Mouse (Mus musculus) liver, embryonic 13.5 days (tissue): Measurements from ENCODE around the gene Slc22a12. TPM values are rescaled to one million over a fixed set of nuclear protein-coding genes. Genes with fewer than 3 reads are reported as not detected.

Experiments
- ATAC-seq: fragments of 200-750 bp; cut with Nextera tagmentation; 2 replicates; pipeline ENCODE4 v1.8.0; 2017; ENCODE audit warnings: low read depth, mild to moderate bottlenecking, moderate number of reproducible peaks, moderate library complexity
- DNase-seq: peaks from one replicate; pipeline ENCODE4 v3.0.0; 2022
- H3K27ac ChIP-seq: fragments of 300-500 bp; sonication (generic); 2 replicates; pipeline ENCODE4 v1.5.1; 2015; ENCODE audit warnings: moderate library complexity, mild to moderate bottlenecking, inconsistent platforms
- H3K27me3 ChIP-seq: fragments of 300-500 bp; sonication (generic); 2 replicates; pipeline ENCODE4 v1.6.1; 2015; ENCODE audit warnings: mild to moderate bottlenecking, inconsistent platforms
- H3K36me3 ChIP-seq: fragments of 300-500 bp; sonication (generic); 2 replicates; pipeline ENCODE4 v1.6.1; 2015; ENCODE audit warnings: mild to moderate bottlenecking, inconsistent platforms
- H3K4me1 ChIP-seq: fragments of 300-500 bp; sonication (generic); replicated peaks from 2 replicates; pipeline ENCODE4 v1.6.1; 2015; ENCODE audit warnings: inconsistent platforms
- H3K4me2 ChIP-seq: fragments of 300-500 bp; sonication (generic); 2 replicates; pipeline ENCODE4 v1.6.1; 2015; ENCODE audit warnings: inconsistent platforms, mild to moderate bottlenecking, moderate library complexity
- H3K4me3 ChIP-seq: fragments of 300-500 bp; sonication (generic); replicated peaks from 2 replicates; pipeline ENCODE4 v1.5.1; 2015; ENCODE audit warnings: mild to moderate bottlenecking, inconsistent platforms
- H3K9ac ChIP-seq: fragments of 300-500 bp; sonication (generic); 2 replicates; pipeline ENCODE4 v1.6.1; 2015; ENCODE audit warnings: mild to moderate bottlenecking, inconsistent platforms
- H3K9me3 ChIP-seq: fragments of 300-500 bp; sonication (generic); replicated peaks from 2 replicates; pipeline ENCODE4 v1.6.1; 2016; ENCODE audit warnings: inconsistent platforms
- WGBS: fragments of 180-500 bp; shearing (Covaris S2); methylation state at CpG from one replicate; pipeline ENCODE4 v1.1.7; 2015; ENCODE audit not compliant: insufficient replicate concordance; 5-methylcytosine and 5-hydroxymethylcytosine counted together
- polyA plus RNA-seq: library from polyadenylated mRNA; unstranded; fragments of >200 nt; fragmentation: Nextera tagmentation; extraction: Ambion mirVana; gene quantifications from 2 replicates; pipeline ENCODE4 v1.2.1, GENCODE M21; 2015

Gene Slc22a12
- polyA plus RNA-seq, 1 experiment from 2014 or later: not detected

- H3K27ac ChIP-seq: no peak overlapping the region
- no peaks in the 10 kb centered on the region for H3K36me3 ChIP-seq
- no peak for ATAC-seq
- WGBS: 32% methylated on average over 13 of the region's 13 CpGs
- DNase-seq: no peak
- H3K27me3 ChIP-seq: peaks cover 76% of the 10 kb centered on the region
- no peaks in the 10 kb centered on the region for H3K9me3 ChIP-seq
- no peak overlapping the region for H3K9ac ChIP-seq
- no peak overlapping the region for H3K4me2 ChIP-seq
- no peak overlapping the region for H3K4me3 ChIP-seq
- H3K4me1 ChIP-seq: peaks cover 11% of the 10 kb centered on the region; the same call in 1 of the 2 replicates
Observed at GRCm38 (mm10) chr19:6530359-6530758, 12.5 kb downstream of the Slc22a12 start.

- H3K9ac ChIP-seq: no peak overlapping the region
- H3K36me3 ChIP-seq: no peaks in the 10 kb centered on the region
- H3K27ac ChIP-seq: no peak overlapping the region
- ATAC-seq: no peak
- peaks cover 67% of the 10 kb centered on the region for H3K27me3 ChIP-seq
- no peak overlapping the region for H3K4me2 ChIP-seq
- peaks cover 11% of the 10 kb centered on the region; the same call in 1 of the 2 replicates for H3K4me1 ChIP-seq
- H3K4me3 ChIP-seq: no peak overlapping the region
- WGBS: 50% methylated on average over 14 of the region's 14 CpGs
- DNase-seq: no peak
- H3K9me3 ChIP-seq: no peaks in the 10 kb centered on the region
Observed at GRCm38 (mm10) chr19:6529265-6529985, 13.4 kb downstream of the Slc22a12 start.

- Histone ChIP-seq H3K4me2 (no peak overlapping the region), H3K9ac (no peak overlapping the region), H3K27me3 (peaks cover 53% of the 10 kb centered on the region), H3K9me3 (no peaks in the 10 kb centered on the region), H3K4me1 (peaks cover 11% of the 10 kb centered on the region; the same call in 1 of the 2 replicates), H3K27ac (no peak overlapping the region), H3K4me3 (no peak overlapping the region), H3K36me3 (no peaks in the 10 kb centered on the region)
- ATAC-seq (no peak), DNase-seq (no peak)
- WGBS: 69% methylated on average over 17 of the region's 17 CpGs
Observed at GRCm38 (mm10) chr19:6527839-6528531, 14.8 kb downstream of the Slc22a12 start.

- 77% methylated on average over 3 of the region's 3 CpGs for WGBS
- Histone ChIP-seq H3K4me2 (no peak overlapping the region), H3K36me3 (no peaks in the 10 kb centered on the region), H3K27ac (no peak overlapping the region), H3K9ac (no peak overlapping the region), H3K9me3 (no peaks in the 10 kb centered on the region), H3K4me1 (peaks cover 11% of the 10 kb centered on the region; the same call in 1 of the 2 replicates), H3K27me3 (peaks cover 47% of the 10 kb centered on the region), H3K4me3 (no peak overlapping the region)
- DNase-seq: no peak
- ATAC-seq: no peak
Observed at GRCm38 (mm10) chr19:6527439-6527838, 15.4 kb downstream of the Slc22a12 start.

GRCm38 (mm10) chr19:6526010-6526409, 16.8 kb downstream of the Slc22a12 start:
- H3K27ac ChIP-seq: no peak overlapping the region
- DNase-seq: no peak
- no peak for ATAC-seq
- 67% methylated on average over 9 of the region's 9 CpGs for WGBS
- no peak overlapping the region for H3K4me3 ChIP-seq
- H3K27me3 ChIP-seq: peaks cover 36% of the 10 kb centered on the region
- H3K36me3 ChIP-seq: no peaks in the 10 kb centered on the region
- no peak overlapping the region for H3K9ac ChIP-seq
- no peak overlapping the region for H3K4me2 ChIP-seq
- H3K4me1 ChIP-seq: no peaks in the 10 kb centered on the region
- H3K9me3 ChIP-seq: no peaks in the 10 kb centered on the region

- ATAC-seq: no peak
- WGBS: 54% methylated on average over 4 of the region's 4 CpGs
- no peak overlapping the region for H3K4me3 ChIP-seq
Observed at GRCm38 (mm10) chr19:6525023-6525422, 17.8 kb downstream of the Slc22a12 start.

GRCm38 (mm10) chr19:6522289-6522688, 20.5 kb downstream of the Slc22a12 start:
- WGBS: 78% methylated on average over 14 of the region's 14 CpGs
- ATAC-seq (no peak), DNase-seq (no peak)
- H3K4me2 ChIP-seq: no peak overlapping the region
- H3K4me3 ChIP-seq: no peak overlapping the region
- no peaks in the 10 kb centered on the region for H3K36me3 ChIP-seq
- H3K27ac ChIP-seq: no peak overlapping the region
- no peaks in the 10 kb centered on the region for H3K9me3 ChIP-seq
- H3K4me1 ChIP-seq: no peaks in the 10 kb centered on the region
- no peak overlapping the region for H3K9ac ChIP-seq
- peaks cover 4% of the 10 kb centered on the region; the same call in 1 of the 2 replicates for H3K27me3 ChIP-seq

More at GRCm38 (mm10) chr19:6525023-6525422, 17.8 kb downstream of the Slc22a12 start:
- Histone ChIP-seq H3K36me3 (no peaks in the 10 kb centered on the region), H3K9me3 (no peaks in the 10 kb centered on the region), H3K4me2 (no peak overlapping the region), H3K4me1 (no peaks in the 10 kb centered on the region), H3K27me3 (peaks cover 28% of the 10 kb centered on the region), H3K27ac (no peak overlapping the region), H3K9ac (no peak overlapping the region)
- DNase-seq: no peak

GRCm38 (mm10) chr19:6521630-6522029, 21.2 kb downstream of the Slc22a12 start:
- no peak for ATAC-seq
- no peak overlapping the region for H3K4me3 ChIP-seq
- no peak for DNase-seq
- H3K27ac ChIP-seq: no peak overlapping the region
- H3K36me3 ChIP-seq: no peaks in the 10 kb centered on the region
- no peak overlapping the region for H3K9ac ChIP-seq
- 65% methylated on average over 3 of the region's 3 CpGs for WGBS
- peaks cover 4% of the 10 kb centered on the region; the same call in 1 of the 2 replicates for H3K27me3 ChIP-seq
- no peaks in the 10 kb centered on the region for H3K9me3 ChIP-seq
- no peaks in the 10 kb centered on the region for H3K4me1 ChIP-seq
- H3K4me2 ChIP-seq: no peak overlapping the region

GRCm38 (mm10) chr19:6519483-6519882, 23.3 kb downstream of the Slc22a12 start:
- Histone ChIP-seq H3K4me1 (no peaks in the 10 kb centered on the region), H3K4me2 (no peak overlapping the region), H3K4me3 (no peak overlapping the region), H3K27me3 (peaks cover 6% of the 10 kb centered on the region), H3K27ac (no peak overlapping the region), H3K9me3 (no peaks in the 10 kb centered on the region), H3K36me3 (no peaks in the 10 kb centered on the region), H3K9ac (no peak overlapping the region)
- ATAC-seq: no peak
- DNase-seq: no peak
- WGBS: 41% methylated on average over 2 of the region's 2 CpGs

GRCm38 (mm10) chr19:6518601-6519000, 24.2 kb downstream of the Slc22a12 start:
- 48% methylated on average over 5 of the region's 5 CpGs for WGBS

GRCm38 (mm10) chr19:6516153-6516552, 26.7 kb downstream of the Slc22a12 start:
- H3K4me3 ChIP-seq: no peak overlapping the region
- no peak overlapping the region for H3K27ac ChIP-seq
- H3K27me3 ChIP-seq: peaks cover 37% of the 10 kb centered on the region
- DNase-seq (no peak), ATAC-seq (no peak)
- H3K4me1 ChIP-seq: no peaks in the 10 kb centered on the region
- no peak overlapping the region for H3K4me2 ChIP-seq
- H3K9ac ChIP-seq: no peak overlapping the region
- H3K36me3 ChIP-seq: no peaks in the 10 kb centered on the region
- H3K9me3 ChIP-seq: no peaks in the 10 kb centered on the region
- WGBS: 50% methylated on average over 8 of the region's 8 CpGs

More at GRCm38 (mm10) chr19:6518601-6519000, 24.2 kb downstream of the Slc22a12 start:
- no peak for ATAC-seq
- no peaks in the 10 kb centered on the region for H3K4me1 ChIP-seq
- H3K9ac ChIP-seq: no peak overlapping the region
- no peak overlapping the region for H3K4me3 ChIP-seq
- no peaks in the 10 kb centered on the region for H3K9me3 ChIP-seq
- no peak for DNase-seq
- no peak overlapping the region for H3K4me2 ChIP-seq
- no peaks in the 10 kb centered on the region for H3K36me3 ChIP-seq
- H3K27ac ChIP-seq: no peak overlapping the region
- peaks cover 15% of the 10 kb centered on the region for H3K27me3 ChIP-seq
